Mouse (Mus musculus): ENCODE results near the gene Gm20479. TPM values are rescaled to one million over a fixed set of nuclear protein-coding genes. Genes with fewer than 3 reads are reported as not detected.

Gene Gm20479
- polyA plus RNA-seq, 1 experiment: not detected

GRCm38 (mm10) chr7:27354144-27354543, 3.1 kb downstream of the Gm20479 start:
- Histone ChIP-seq H3K4me3 (replicated peaks; ENCODE audit: control insufficient read depth, low read depth, low read length) (no peak overlapping the region), H3K4me1 (ENCODE audit: control insufficient read depth, insufficient read depth, low read length) (no peaks in the 10 kb centered on the region; the same call in 1 of the 2 replicates), H3K27ac (ENCODE audit: control insufficient read depth, insufficient read depth, low read depth, low read length, poor library complexity) (no peak overlapping the region)
- TF ChIP-seq CTCF (IDR thresholded peaks at IDR 0.05; ENCODE audit: control insufficient read depth, insufficient read depth, low read length): no peak
- no peak for TF ChIP-seq POLR2A (IDR thresholded peaks at IDR 0.05; ENCODE audit: borderline replicate concordance, control insufficient read depth, low read depth, low read length)
- 75% methylated on average over 6 of the region's 6 CpGs for WGBS

GRCm38 (mm10) chr7:27345444-27345843, 11.8 kb downstream of the Gm20479 start:
- Histone ChIP-seq H3K4me1 (ENCODE audit: control insufficient read depth, insufficient read depth, low read length) (no peaks in the 10 kb centered on the region), H3K4me3 (replicated peaks; ENCODE audit: control insufficient read depth, low read depth, low read length) (no peak overlapping the region), H3K27ac (ENCODE audit: control insufficient read depth, insufficient read depth, low read depth, low read length, poor library complexity) (no peak overlapping the region)
- no peak for TF ChIP-seq CTCF (IDR thresholded peaks at IDR 0.05; ENCODE audit: control insufficient read depth, insufficient read depth, low read length)
- no peak for TF ChIP-seq POLR2A (IDR thresholded peaks at IDR 0.05; ENCODE audit: borderline replicate concordance, control insufficient read depth, low read depth, low read length)
- WGBS: 69% methylated on average over 6 of the region's 6 CpGs

- H3K4me3 ChIP-seq (replicated peaks; ENCODE audit: control insufficient read depth, low read depth, low read length): no peak overlapping the region
- no peak overlapping the region for H3K27ac ChIP-seq (ENCODE audit: control insufficient read depth, insufficient read depth, low read depth, low read length, poor library complexity)
- WGBS: 42% methylated on average over 4 of the region's 4 CpGs
- H3K4me1 ChIP-seq (ENCODE audit: control insufficient read depth, insufficient read depth, low read length): no peaks in the 10 kb centered on the region
- no peak for TF ChIP-seq POLR2A (IDR thresholded peaks at IDR 0.05; ENCODE audit: borderline replicate concordance, control insufficient read depth, low read depth, low read length)
- TF ChIP-seq CTCF (IDR thresholded peaks at IDR 0.05; ENCODE audit: control insufficient read depth, insufficient read depth, low read length): no peak
These were observed 14.6 kb downstream of the Gm20479 start for GRCm38 (mm10) chr7:27342595-27342994.

- TF ChIP-seq CTCF (IDR thresholded peaks at IDR 0.05; ENCODE audit: control insufficient read depth, insufficient read depth, low read length): no peak
- TF ChIP-seq POLR2A (IDR thresholded peaks at IDR 0.05; ENCODE audit: borderline replicate concordance, control insufficient read depth, low read depth, low read length): no peak
- H3K4me1 ChIP-seq (ENCODE audit: control insufficient read depth, insufficient read depth, low read length): no peaks in the 10 kb centered on the region
- no peak overlapping the region for H3K4me3 ChIP-seq (replicated peaks; ENCODE audit: control insufficient read depth, low read depth, low read length)
- no peak overlapping the region for H3K27ac ChIP-seq (ENCODE audit: control insufficient read depth, insufficient read depth, low read depth, low read length, poor library complexity)
- 31% methylated on average over 7 of the region's 7 CpGs for WGBS
These were observed 17.7 kb downstream of the Gm20479 start for GRCm38 (mm10) chr7:27339519-27339918.

- 76% methylated on average over 4 of the region's 4 CpGs for WGBS
- TF ChIP-seq CTCF (IDR thresholded peaks at IDR 0.05; ENCODE audit: control insufficient read depth, insufficient read depth, low read length): no peak
- no peak for TF ChIP-seq POLR2A (IDR thresholded peaks at IDR 0.05; ENCODE audit: borderline replicate concordance, control insufficient read depth, low read depth, low read length)
- Histone ChIP-seq H3K4me1 (ENCODE audit: control insufficient read depth, insufficient read depth, low read length) (no peaks in the 10 kb centered on the region), H3K27ac (ENCODE audit: control insufficient read depth, insufficient read depth, low read depth, low read length, poor library complexity) (no peak overlapping the region), H3K4me3 (replicated peaks; ENCODE audit: control insufficient read depth, low read depth, low read length) (no peak overlapping the region)
These were observed 18.1 kb downstream of the Gm20479 start for GRCm38 (mm10) chr7:27339114-27339513.

- H3K4me3 ChIP-seq (replicated peaks; ENCODE audit: control insufficient read depth, low read depth, low read length): no peak within 1 kb of the TSS
- TF ChIP-seq POLR2A (IDR thresholded peaks at IDR 0.05; ENCODE audit: borderline replicate concordance, control insufficient read depth, low read depth, low read length) (no peak), CTCF (IDR thresholded peaks at IDR 0.05; ENCODE audit: control insufficient read depth, insufficient read depth, low read length) (no peak)
- no peak within 1 kb of the TSS for H3K27ac ChIP-seq (ENCODE audit: control insufficient read depth, insufficient read depth, low read depth, low read length, poor library complexity)
- 4% methylated on average over 36 of the region's 36 CpGs for WGBS
- H3K4me1 ChIP-seq (ENCODE audit: control insufficient read depth, insufficient read depth, low read length): no peaks in the 10 kb centered on the region
These were observed 19.9 kb downstream of the Gm20479 start, which contains the start of gene Ltbp4 for GRCm38 (mm10) chr7:27337175-27337853. TSS of gene Ltbp4 (minus strand) at chr7:27337692.

- TF ChIP-seq CTCF (IDR thresholded peaks at IDR 0.05; ENCODE audit: control insufficient read depth, insufficient read depth, low read length) (peak; percentile 98), POLR2A (IDR thresholded peaks at IDR 0.05; ENCODE audit: borderline replicate concordance, control insufficient read depth, low read depth, low read length) (no peak)
- H3K27ac ChIP-seq (ENCODE audit: control insufficient read depth, insufficient read depth, low read depth, low read length, poor library complexity): no peak overlapping the region
- no peak overlapping the region for H3K4me3 ChIP-seq (replicated peaks; ENCODE audit: control insufficient read depth, low read depth, low read length)
- H3K4me1 ChIP-seq (ENCODE audit: control insufficient read depth, insufficient read depth, low read length): no peaks in the 10 kb centered on the region; the same call in 1 of the 2 replicates
- whole genome bisulfite sequencing: 6% methylated on average over 47 of the region's 47 CpGs
These were observed 21.0 kb downstream of the Gm20479 start for GRCm38 (mm10) chr7:27335928-27336823.
